Mouse (Mus musculus) gastrocnemius, postnatal 25 days (tissue): ENCODE results near the gene Lgals9. TPM values are rescaled to one million over a fixed set of nuclear protein-coding genes. Genes with fewer than 3 reads are reported as not detected.
"Not testable (repeated sequence)": the region's sequence is repeated elsewhere in the genome, so short reads cannot be mapped to it uniquely, and the experiment has no call there.

Experiments
- DNase-seq: peaks from one replicate; pipeline ENCODE4 v3.0.0; 2022
- total RNA-seq, 2 experiments: library from RNA; stranded (reverse); gene quantifications; 1 replicate in 1 of 2; 2 replicates in 1 of 2; pipeline ENCODE4 v1.2.3; 2021

Lgals9 gene
- total RNA-seq, 2 experiments from 2014 or later = 9.7 to 9.8 TPM

- DNase-seq = peak; percentile 2
Measured at GRCm38 (mm10) chr11:79008007-79008775, 23.4 kb upstream of the Lgals9 start.

GRCm38 (mm10) chr11:79007356-79007755, 22.6 kb upstream of the Lgals9 start:
- DNase-seq = not testable (repeated sequence)

- no peak for DNase-seq
Measured at GRCm38 (mm10) chr11:79006417-79006816, 21.7 kb upstream of the Lgals9 start.

GRCm38 (mm10) chr11:79005578-79006394, 21.0 kb upstream of the Lgals9 start:
- DNase-seq = no peak

- DNase-seq = peak; percentile 2
Measured at GRCm38 (mm10) chr11:79003769-79004638, 19.3 kb upstream of the Lgals9 start.

GRCm38 (mm10) chr11:79003053-79003768, 18.5 kb upstream of the Lgals9 start:
- DNase-seq = peak; percentile 6

GRCm38 (mm10) chr11:79002551-79002951, 17.8 kb upstream of the Lgals9 start:
- DNase-seq = peak; percentile 12

- no peak for DNase-seq
Measured at GRCm38 (mm10) chr11:79001871-79002270, 17.1 kb upstream of the Lgals9 start.

- no peak for DNase-seq
Measured at GRCm38 (mm10) chr11:78999118-78999517, 14.4 kb upstream of the Lgals9 start.

GRCm38 (mm10) chr11:78990875-78991543, 6.3 kb upstream of the Lgals9 start:
- DNase-seq = peak; percentile 0

GRCm38 (mm10) chr11:78990096-78990495, 5.3 kb upstream of the Lgals9 start:
- peak; percentile 1 for DNase-seq

GRCm38 (mm10) chr11:78989206-78989605, 4.5 kb upstream of the Lgals9 start:
- peak; percentile 3 for DNase-seq

GRCm38 (mm10) chr11:78986311-78987002, 1.7 kb upstream of the Lgals9 start:
- peak; percentile 2 for DNase-seq

GRCm38 (mm10) chr11:78985505-78985904, 759 bp upstream of the Lgals9 start:
- DNase-seq = no peak

GRCm38 (mm10) chr11:78983539-78983938, 1.2 kb downstream of the Lgals9 start:
- peak; percentile 4 for DNase-seq

GRCm38 (mm10) chr11:78982513-78983291, 2.0 kb downstream of the Lgals9 start:
- peak; percentile 10 for DNase-seq

- peak; percentile 2 for DNase-seq
Measured at GRCm38 (mm10) chr11:78982042-78982441, 2.7 kb downstream of the Lgals9 start.

- DNase-seq = peak; percentile 1
Measured at GRCm38 (mm10) chr11:78980083-78980634, 4.6 kb downstream of the Lgals9 start.
